Mouse (Mus musculus) bone marrow, adult 2 months (tissue): ENCODE data around the gene Olfr345. TPM values are rescaled to one million over a fixed set of nuclear protein-coding genes. Genes with fewer than 3 reads are reported as not detected.

ENCODE experiments used
- H3K27ac ChIP-seq: fragments of 200-500 bp; 2 replicates; pipeline ENCODE4 v1.5.1; 2012; ENCODE audit warnings: low read depth, mild to moderate bottlenecking, control low read depth, inconsistent platforms, low read length; ENCODE audit not compliant: control insufficient read depth, poor library complexity, insufficient read depth
- H3K4me1 ChIP-seq: fragments of 200-500 bp; 2 replicates; pipeline ENCODE4 v1.6.1; 2011; ENCODE audit warnings: low read length; ENCODE audit not compliant: control insufficient read depth, insufficient read depth
- H3K4me3 ChIP-seq: fragments of 200-500 bp; replicated peaks from 2 replicates; pipeline ENCODE3; 2011; ENCODE audit warnings: mild to moderate bottlenecking, low read depth, low read length, control low read depth; ENCODE audit not compliant: control insufficient read depth
- CTCF ChIP-seq: fragments of 200-500 bp; IDR thresholded peaks from 2 replicates; pipeline ENCODE4 v1.5.1; 2011; ENCODE audit warnings: low read length, control low read depth; ENCODE audit not compliant: control insufficient read depth, insufficient read depth
- POLR2A ChIP-seq: fragments of 200-500 bp; IDR thresholded peaks from 2 replicates; pipeline ENCODE4 v1.6.1; 2011; ENCODE audit warnings: low read depth, mild to moderate bottlenecking, control low read depth, low read length, borderline replicate concordance; ENCODE audit not compliant: control insufficient read depth
- WGBS: fragments of 180-500 bp; shearing (Covaris S2); methylation state at CpG from one replicate; pipeline ENCODE4 v1.1.7; 2018; 5-methylcytosine and 5-hydroxymethylcytosine counted together
- polyA plus RNA-seq: library from polyadenylated mRNA; stranded (reverse); fragments of >200 nt; gene quantifications from 2 replicates; pipeline ENCODE4 v1.2.4, GENCODE M21; 2011; ENCODE audit warnings: low replicate concordance; ENCODE audit not compliant: missing spikeins, insufficient read depth, insufficient read length

Olfr345 gene
- polyA plus RNA-seq = not detected in 2 replicates

GRCm38 (mm10) chr2:36639741-36640140 is at the start of gene Olfr345:
Gene Olfr345, plus strand, starts transcription at chr2:36640041.
- Histone ChIP-seq H3K27ac (no peak within 1 kb of the TSS), H3K4me1 (no peaks in the 10 kb centered on the region), H3K4me3 (no peak within 1 kb of the TSS)
- WGBS = 41% methylated on average over 1 of the region's 1 CpGs
- TF ChIP-seq POLR2A (no peak), CTCF (no peak)

DNA sequence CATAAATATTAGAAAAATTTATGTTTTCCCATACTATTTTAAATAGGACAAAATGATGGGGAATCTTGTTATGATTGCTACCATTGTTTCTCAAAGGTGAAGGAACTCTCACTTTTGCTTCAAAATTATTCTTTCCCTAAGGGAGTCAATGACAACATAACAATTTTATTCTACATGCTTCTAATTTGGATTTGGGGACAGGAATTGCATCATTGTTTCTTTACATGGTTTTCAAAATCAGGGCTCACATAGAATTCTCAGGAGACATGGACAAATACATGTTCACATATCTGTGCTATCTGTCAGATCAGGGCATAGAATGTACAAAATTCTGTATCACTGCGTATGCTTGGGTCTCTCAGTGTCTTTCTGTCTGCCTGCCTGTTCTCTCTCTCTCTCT is 45.6 kb downstream of the Olfr345 start, which contains the start of gene Olfr346:
Gene Olfr346 (plus strand): TSS at position 301 of the 400 bp plus-strand sequence.
- TF ChIP-seq CTCF (no peak), POLR2A (no peak)
- WGBS = 91% methylated on average over 1 of the region's 1 CpGs
- Histone ChIP-seq H3K27ac (no peak within 1 kb of the TSS), H3K4me3 (no peak within 1 kb of the TSS), H3K4me1 (no peaks in the 10 kb centered on the region)

Other genes with a start within 250 kb of the Olfr345 start
- not detected in 2 replicates for gene Olfr339, start 221.1 kb upstream of the Olfr345 start, polyA plus RNA-seq
- gene Olfr340, start 187.5 kb upstream of the Olfr345 start, polyA plus RNA-seq = not detected in 2 replicates
- gene Olfr341, start 157.6 kb upstream of the Olfr345 start, polyA plus RNA-seq = not detected in 2 replicates
- gene Olfr342, start 115.0 kb upstream of the Olfr345 start, polyA plus RNA-seq = not detected in 2 replicates
- 0.16 and 0.77 TPM in 2 replicates for gene Olfr344, start 73.4 kb upstream of the Olfr345 start, polyA plus RNA-seq
- gene Olfr346, start 45.7 kb downstream of the Olfr345 start, polyA plus RNA-seq = not detected in 2 replicates
- gene Olfr347, start 91.9 kb downstream of the Olfr345 start, polyA plus RNA-seq = not detected in 2 replicates
- not detected in 2 replicates for gene Olfr348, start 144.2 kb downstream of the Olfr345 start, polyA plus RNA-seq
- 1.3 TPM in 1 of 2 replicates, not detected in the other for gene Olfr50, start 150.5 kb downstream of the Olfr345 start, polyA plus RNA-seq
- gene Olfr3, start 177.0 kb downstream of the Olfr345 start, polyA plus RNA-seq = not detected in 2 replicates
- not detected in 2 replicates for gene Olfr350, start 206.3 kb downstream of the Olfr345 start, polyA plus RNA-seq
- gene Olfr351, start 222.6 kb downstream of the Olfr345 start, polyA plus RNA-seq = not detected in 2 replicates
- gene Olfr352, start 228.4 kb downstream of the Olfr345 start, polyA plus RNA-seq = 0.57 and 1.2 TPM in 2 replicates